ENCODE assay signal across 15 mouse cellular contexts in genomic region chr6:143690866-143691265, GRCm38 (mm10).
DNase-seq lines count a peak whose midpoint lies in the region; ATAC-seq lines count a peak whose summit lies in the region.
"Had no signal": no experiment of that assay in that cellular context is flagged by ENCODE, and none has a peak within 500 bp of the region (broad histone marks: within the 10 kb centered on the region; RNA-seq: fewer than 3 reads in every experiment).

No protein-coding gene starts in this region.

- no peak for ATAC-seq in hindbrain, embryonic 14.5 days (ENCODE audit: low FRiP score)
- ATAC-seq in hindbrain, embryonic 13.5 days (ENCODE audit: low FRiP score): no peak
- ATAC-seq: activated CD4-positive, CD25-positive, alpha-beta regulatory T cell, adult 4 months had no signal

- no peak overlapping the region for H3K4me2 ChIP-seq in hindbrain, embryonic 14.5 days (replicated peaks)
- no peak overlapping the region for H3K4me2 ChIP-seq in hindbrain, embryonic 13.5 days
- H3K4me2 ChIP-seq: heart, embryonic 13.5 days; hindbrain, embryonic 15.5 days; midbrain, embryonic 12.5 days had no signal

- no peaks in the 10 kb centered on the region for H3K36me3 ChIP-seq in hindbrain, embryonic 14.5 days (replicated peaks; ENCODE audit: control insufficient read depth, insufficient read depth)
- H3K36me3 ChIP-seq in hindbrain, embryonic 13.5 days: no peaks in the 10 kb centered on the region
- no peaks in the 10 kb centered on the region for H3K36me3 ChIP-seq in heart, embryonic 10.5 days
- H3K36me3 ChIP-seq: heart, embryonic 13.5 days; hindbrain, embryonic 15.5 days; midbrain, embryonic 12.5 days had no signal

- H3K9ac ChIP-seq in hindbrain, embryonic 14.5 days: no peak overlapping the region
- H3K9ac ChIP-seq in hindbrain, embryonic 13.5 days: no peak overlapping the region
- H3K9ac ChIP-seq: heart, embryonic 13.5 days; hindbrain, embryonic 15.5 days; midbrain, embryonic 12.5 days had no signal

- H3K9me3 ChIP-seq in hindbrain, embryonic 14.5 days (ENCODE audit: control insufficient read depth, low read length): 0 out of 2 replicates have a peak, but pooled peaks cover 4% of the 10 kb centered on the region
- H3K9me3 ChIP-seq in hindbrain, embryonic 13.5 days: no peaks in the 10 kb centered on the region
- no peaks in the 10 kb centered on the region for H3K9me3 ChIP-seq in heart, embryonic 10.5 days
- H3K9me3 ChIP-seq: heart, embryonic 13.5 days; hindbrain, embryonic 15.5 days had no signal

- no peaks in the 10 kb centered on the region for H3K27me3 ChIP-seq in hindbrain, embryonic 14.5 days (ENCODE audit: control insufficient read depth, insufficient read depth, low read length)
- H3K27me3 ChIP-seq in hindbrain, embryonic 13.5 days: no peaks in the 10 kb centered on the region
- no peaks in the 10 kb centered on the region for H3K27me3 ChIP-seq in heart, embryonic 10.5 days (ENCODE audit: insufficient read depth, poor library complexity, severe bottlenecking)
- H3K27me3 ChIP-seq: heart, embryonic 13.5 days; hindbrain, embryonic 15.5 days; midbrain, embryonic 12.5 days had no signal

- H3K27ac ChIP-seq in hindbrain, embryonic 14.5 days: no peak overlapping the region
- no peak overlapping the region for H3K27ac ChIP-seq in hindbrain, embryonic 13.5 days
- no peak overlapping the region for H3K27ac ChIP-seq in heart, embryonic 10.5 days
- H3K27ac ChIP-seq: heart, embryonic 13.5 days; hindbrain, embryonic 15.5 days; kidney, postnatal 0 days; midbrain, embryonic 12.5 days had no signal

- peak; percentile 40 for DNase-seq in adrenal gland, postnatal 14 days
- no peak for DNase-seq in adrenal gland, adult 8-10 months
- DNase-seq in hindbrain, embryonic 14.5 days (ENCODE audit: low spot score): peak; percentile 48
- peak; percentile 20 for DNase-seq in ovary, postnatal 36 days (ENCODE audit: low spot score)
- DNase-seq in ovary, adult 18-20 months (ENCODE audit: low spot score): no peak
- DNase-seq in spleen, adult 18-20 months: no peak
- no peak for DNase-seq in heart, embryonic 10.5 days (ENCODE audit: low spot score)
- DNase-seq: cerebellum, adult 9-11 months; thymus, adult 18-20 months had no signal

- 76% methylated on average over 6 of the region's 6 CpGs for WGBS in hindbrain, embryonic 14.5 days
- WGBS in hindbrain, embryonic 13.5 days: 71% methylated on average over 6 of the region's 6 CpGs
- WGBS in heart, embryonic 10.5 days: 86% methylated on average over 6 of the region's 6 CpGs

- no peak overlapping the region for H3K4me3 ChIP-seq in hindbrain, embryonic 14.5 days (replicated peaks; ENCODE audit: low read length)
- H3K4me3 ChIP-seq in hindbrain, embryonic 13.5 days: no peak overlapping the region
- H3K4me3 ChIP-seq in heart, embryonic 10.5 days: no peak overlapping the region
- H3K4me3 ChIP-seq: heart, embryonic 13.5 days; hindbrain, embryonic 15.5 days; midbrain, embryonic 12.5 days had no signal

- H3K4me1 ChIP-seq in hindbrain, embryonic 14.5 days (replicated peaks; ENCODE audit: control insufficient read depth, insufficient read depth, low read length): no peaks in the 10 kb centered on the region
- H3K4me1 ChIP-seq in hindbrain, embryonic 13.5 days (replicated peaks): no peaks in the 10 kb centered on the region
- no peaks in the 10 kb centered on the region for H3K4me1 ChIP-seq in heart, embryonic 10.5 days
- H3K4me1 ChIP-seq: heart, embryonic 13.5 days; hindbrain, embryonic 15.5 days; midbrain, embryonic 12.5 days had no signal

Comparison
In these comparisons a context has a peak if more than half of its experiments do, and no peak if none do; other contexts are left out.
1. DNase-seq: peak in adrenal gland, postnatal 14 days (single experiment), hindbrain, embryonic 14.5 days (single experiment) and ovary, postnatal 36 days (single experiment); none in adrenal gland, adult 8-10 months (single experiment), ovary, adult 18-20 months (single experiment), spleen, adult 18-20 months (0 of 2) and heart, embryonic 10.5 days (single experiment).